Mouse (Mus musculus): ENCODE results near the gene Rbm25. TPM values are rescaled to one million over a fixed set of nuclear protein-coding genes. Genes with fewer than 3 reads are reported as not detected.

Gene Rbm25
- polyA plus RNA-seq, 1 experiment from 2014 or later, result 264 TPM

- peaks cover 68% of the 10 kb centered on the region for H3K36me3 ChIP-seq
- no peaks in the 10 kb centered on the region for H3K27me3 ChIP-seq (replicated peaks)
- H3K9me3 ChIP-seq, result no peaks in the 10 kb centered on the region
- no peak overlapping the region for H3K9ac ChIP-seq
- H3K27ac ChIP-seq, result no peak overlapping the region
- 58% methylated on average over 2 of the region's 2 CpGs for WGBS
- no peak for ATAC-seq (ENCODE audit: low FRiP score, low read depth)
- no peak overlapping the region for H3K4me3 ChIP-seq
- no peaks in the 10 kb centered on the region for H3K4me1 ChIP-seq
- no peak overlapping the region for H3K4me2 ChIP-seq (replicated peaks)
Measured at GRCm38 (mm10) chr12:83713749-83714148, 82.7 kb downstream of the Rbm25 start.

- no peaks in the 10 kb centered on the region for H3K9me3 ChIP-seq
Measured at GRCm38 (mm10) chr12:83716416-83717184, 85.6 kb downstream of the Rbm25 start.

GRCm38 (mm10) chr12:83719431-83719830 is 88.4 kb downstream of the Rbm25 start:
- peaks cover 72% of the 10 kb centered on the region for H3K36me3 ChIP-seq
- no peak overlapping the region for H3K27ac ChIP-seq
- WGBS, result 90% methylated on average over 1 of the region's 1 CpGs
- no peaks in the 10 kb centered on the region for H3K27me3 ChIP-seq (replicated peaks)
- no peak overlapping the region for H3K4me3 ChIP-seq
- no peaks in the 10 kb centered on the region for H3K9me3 ChIP-seq
- no peaks in the 10 kb centered on the region for H3K4me1 ChIP-seq
- no peak overlapping the region for H3K9ac ChIP-seq
- ATAC-seq (ENCODE audit: low FRiP score, low read depth), result no peak
- H3K4me2 ChIP-seq (replicated peaks), result no peak overlapping the region

More at GRCm38 (mm10) chr12:83716416-83717184, 85.6 kb downstream of the Rbm25 start:
- no peak for ATAC-seq (ENCODE audit: low FRiP score, low read depth)
- H3K36me3 ChIP-seq, result peaks cover 79% of the 10 kb centered on the region
- no peak overlapping the region for H3K4me2 ChIP-seq (replicated peaks)
- no peaks in the 10 kb centered on the region for H3K4me1 ChIP-seq
- H3K27me3 ChIP-seq (replicated peaks), result no peaks in the 10 kb centered on the region
- H3K4me3 ChIP-seq, result no peak overlapping the region
- no peak overlapping the region for H3K9ac ChIP-seq
- WGBS, result 93% methylated on average over 15 of the region's 15 CpGs
- no peak overlapping the region for H3K27ac ChIP-seq

- no peak for ATAC-seq (ENCODE audit: low FRiP score, low read depth)
- WGBS, result 87% methylated on average over 6 of the region's 6 CpGs
- peaks cover 72% of the 10 kb centered on the region for H3K36me3 ChIP-seq
Measured at GRCm38 (mm10) chr12:83721281-83721680, 90.2 kb downstream of the Rbm25 start.

GRCm38 (mm10) chr12:83723037-83723436 is 92.0 kb downstream of the Rbm25 start:
- ATAC-seq (ENCODE audit: low FRiP score, low read depth), result no peak
- no peak overlapping the region for H3K4me3 ChIP-seq
- 84% methylated on average over 3 of the region's 3 CpGs for WGBS
- H3K27ac ChIP-seq, result no peak overlapping the region
- H3K36me3 ChIP-seq, result peaks cover 69% of the 10 kb centered on the region
- no peaks in the 10 kb centered on the region for H3K9me3 ChIP-seq
- no peaks in the 10 kb centered on the region for H3K4me1 ChIP-seq
- no peak overlapping the region for H3K4me2 ChIP-seq (replicated peaks)
- H3K9ac ChIP-seq, result no peak overlapping the region
- no peaks in the 10 kb centered on the region for H3K27me3 ChIP-seq (replicated peaks)

More at GRCm38 (mm10) chr12:83721281-83721680, 90.2 kb downstream of the Rbm25 start:
- H3K27me3 ChIP-seq (replicated peaks), result no peaks in the 10 kb centered on the region
- no peaks in the 10 kb centered on the region for H3K9me3 ChIP-seq
- no peak overlapping the region for H3K4me3 ChIP-seq
- no peaks in the 10 kb centered on the region for H3K4me1 ChIP-seq
- no peak overlapping the region for H3K4me2 ChIP-seq (replicated peaks)
- no peak overlapping the region for H3K27ac ChIP-seq
- H3K9ac ChIP-seq, result no peak overlapping the region

GRCm38 (mm10) chr12:83726510-83727308 is 95.7 kb downstream of the Rbm25 start:
- no peak for ATAC-seq (ENCODE audit: low FRiP score, low read depth)
- Histone ChIP-seq H3K36me3 (peaks cover 80% of the 10 kb centered on the region), H3K4me1 (no peaks in the 10 kb centered on the region), H3K4me2 (replicated peaks) (no peak overlapping the region), H3K4me3 (no peak overlapping the region), H3K9me3 (no peaks in the 10 kb centered on the region), H3K27ac (no peak overlapping the region), H3K27me3 (replicated peaks) (no peaks in the 10 kb centered on the region), H3K9ac (no peak overlapping the region)
- WGBS, result 77% methylated on average over 12 of the region's 12 CpGs

DNA sequence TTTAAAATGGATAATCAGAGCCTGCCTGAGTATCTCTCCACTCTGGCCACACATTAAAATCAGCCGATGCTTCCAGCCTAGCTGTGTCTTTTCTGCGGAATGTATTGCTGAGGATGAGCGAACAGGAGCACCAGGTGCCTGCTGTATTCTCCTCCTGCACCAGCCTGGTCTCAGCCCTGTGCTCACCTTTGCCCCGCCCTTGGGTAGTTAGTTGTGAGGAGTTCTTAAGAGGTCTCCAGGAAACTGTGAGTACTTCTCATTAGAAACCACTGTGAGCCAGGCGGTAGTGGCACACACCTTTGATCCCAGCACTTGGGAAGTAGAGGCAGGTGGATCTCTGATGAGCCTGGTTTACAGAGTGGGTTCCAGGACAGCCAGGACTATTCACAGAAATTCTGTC is 101.2 kb downstream of the Rbm25 start:
- H3K27me3 ChIP-seq (replicated peaks), result no peaks in the 10 kb centered on the region
- H3K4me1 ChIP-seq, result no peaks in the 10 kb centered on the region
- H3K27ac ChIP-seq, result no peak overlapping the region
- H3K9ac ChIP-seq, result no peak overlapping the region
- H3K9me3 ChIP-seq, result no peaks in the 10 kb centered on the region
- no peak overlapping the region for H3K4me2 ChIP-seq (replicated peaks)
- no peak for ATAC-seq (ENCODE audit: low FRiP score, low read depth)
- 97% methylated on average over 5 of the region's 5 CpGs for WGBS
- peaks cover 84% of the 10 kb centered on the region for H3K36me3 ChIP-seq
- no peak overlapping the region for H3K4me3 ChIP-seq

Other genes with a start within 250 kb of the Rbm25 start
- 17.4 and 22.8 TPM in 2 replicates for gene Dpf3, start 143.5 kb upstream of the Rbm25 start, polyA plus RNA-seq (2016; fragmentation: Nextera tagmentation; extraction: Ambion mirVana)
- gene Dcaf4, start 110.8 kb upstream of the Rbm25 start, polyA plus RNA-seq (2016; fragmentation: Nextera tagmentation; extraction: Ambion mirVana), result 30.1 and 30.2 TPM in 2 replicates
- 31.5 and 34.7 TPM in 2 replicates for gene Zfyve1, start 34.0 kb upstream of the Rbm25 start, polyA plus RNA-seq (2016; fragmentation: Nextera tagmentation; extraction: Ambion mirVana)
- 69.5 and 77.0 TPM in 2 replicates for gene Psen1, start 56.9 kb downstream of the Rbm25 start, polyA plus RNA-seq (2016; fragmentation: Nextera tagmentation; extraction: Ambion mirVana)
- 0.09 and 0.17 TPM in 2 replicates for gene Papln, start 132.4 kb downstream of the Rbm25 start, polyA plus RNA-seq (2016; fragmentation: Nextera tagmentation; extraction: Ambion mirVana)